Mouse (Mus musculus): Measurements from ENCODE around the gene Nkg7. TPM values are rescaled to one million over a fixed set of nuclear protein-coding genes. Genes with fewer than 3 reads are reported as not detected.

Gene Nkg7
- polyA plus RNA-seq (2015; fragmentation: Nextera tagmentation; extraction: Ambion mirVana): 0.36 and 0.57 TPM in 2 replicates

DNA sequence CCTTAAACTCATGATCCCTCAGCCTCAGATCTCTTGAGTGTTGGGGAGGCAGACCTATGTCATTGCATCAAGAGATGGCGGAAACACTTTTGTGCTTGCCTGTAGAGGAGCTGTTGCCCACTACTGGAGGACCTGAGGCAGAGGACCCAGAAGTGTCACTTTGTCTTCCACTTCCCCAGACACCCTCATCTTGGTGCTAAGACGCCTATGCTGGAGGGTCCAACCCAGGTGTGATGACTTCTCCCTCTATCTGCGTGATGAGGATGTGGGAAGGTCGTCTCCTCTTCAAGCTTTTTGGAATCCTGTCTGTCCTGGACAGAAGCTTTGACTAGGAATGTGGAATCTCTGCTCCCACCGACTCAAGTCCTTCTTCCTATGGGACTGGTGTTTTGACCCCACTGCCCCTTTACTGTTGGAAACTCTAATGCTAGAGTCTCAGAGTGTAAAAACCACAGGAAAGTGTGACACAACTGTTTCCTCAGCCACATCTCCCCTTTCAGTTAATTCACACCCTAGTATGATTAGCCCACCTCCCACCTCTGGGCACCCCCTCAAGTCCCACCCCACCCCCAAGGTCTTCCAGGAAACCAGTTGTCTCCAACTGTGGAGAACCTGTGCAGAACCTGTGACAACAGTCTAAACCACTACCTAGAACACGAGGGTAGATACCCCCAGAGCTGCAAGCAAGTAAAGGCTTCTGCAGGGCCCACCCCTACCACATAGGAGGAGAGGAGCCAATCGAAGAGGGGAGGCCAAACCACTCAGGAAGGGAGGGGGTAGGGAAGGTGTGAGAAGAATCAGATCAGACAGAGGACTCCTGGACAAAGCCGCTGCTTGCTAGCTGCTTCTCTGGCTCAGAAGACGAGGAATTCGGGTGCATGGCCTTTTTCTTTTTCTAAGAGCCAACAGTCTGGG lies at the start of gene Nkg7:
Nkg7 (plus strand) TSS at position 733 of the 915 bp plus-strand sequence.

DNA sequence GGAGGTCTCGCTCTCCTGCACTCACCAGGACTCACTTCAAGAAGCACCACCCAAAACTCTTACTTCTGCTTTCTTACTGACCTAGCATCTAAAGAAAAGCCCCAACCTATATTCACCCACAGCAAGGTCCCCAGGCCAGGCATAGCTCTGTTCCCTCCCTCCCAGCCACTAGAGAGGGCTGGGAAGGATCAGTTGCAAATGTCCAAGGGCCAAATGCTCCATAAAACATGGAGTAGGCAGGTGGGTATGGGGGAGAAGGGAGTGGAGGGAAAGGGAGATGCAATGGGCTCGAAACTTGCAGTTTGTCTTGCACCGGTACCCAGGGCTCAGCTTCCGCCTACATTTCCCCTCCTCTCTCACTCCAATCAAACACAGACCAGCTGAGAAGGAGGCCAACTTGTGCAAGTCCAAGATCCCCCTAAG lies 28.7 kb upstream of the Nkg7 start, which contains the start of gene Siglecg:
Siglecg (plus strand) TSS at position 74 of the 423 bp plus-strand sequence.

DNA sequence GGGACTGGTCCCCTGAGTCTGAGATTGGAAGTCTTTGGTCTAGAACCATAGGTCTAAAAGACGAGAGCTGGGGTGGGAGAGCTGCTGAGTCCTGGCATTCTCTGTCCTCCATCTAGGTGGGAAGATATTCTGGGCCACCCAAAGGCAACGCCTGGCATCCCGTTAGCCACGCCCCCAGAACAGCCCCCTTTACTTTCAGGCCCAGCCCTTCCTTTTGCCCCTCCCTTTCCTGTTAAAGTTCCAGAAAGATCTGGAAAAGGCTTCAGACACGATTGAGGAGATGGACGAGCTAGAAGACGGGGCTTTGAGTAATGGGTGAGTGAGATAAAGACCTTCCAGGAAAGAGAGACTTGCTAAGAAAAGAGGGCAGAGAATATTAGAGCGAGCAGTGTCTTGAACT lies 9.5 kb upstream of the Nkg7 start, which contains the start of gene Lim2:
Lim2 (plus strand) TSS at position 265 of the 400 bp plus-strand sequence.

DNA sequence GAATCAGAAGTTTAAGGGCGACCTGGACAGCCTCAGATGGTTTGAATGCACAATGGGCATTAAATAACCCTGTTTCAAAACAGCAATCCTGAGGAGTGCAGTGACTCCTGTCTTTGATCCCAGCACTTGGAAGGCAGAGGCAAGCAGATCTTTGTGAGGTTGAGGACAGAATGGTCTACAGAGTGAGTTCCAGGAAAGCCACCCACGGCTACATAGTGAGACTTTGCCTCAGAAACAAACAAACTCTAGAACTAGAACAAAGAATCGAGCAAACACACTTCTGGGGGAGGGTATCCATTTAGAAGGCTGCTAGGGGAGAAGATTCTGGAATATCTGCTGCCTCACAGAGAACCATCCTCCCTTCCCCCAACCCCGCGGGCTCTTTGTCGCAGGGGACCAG lies 3.6 kb downstream of the Nkg7 start, which contains the start of gene Cldnd2:
Cldnd2 (plus strand) TSS at position 301 of the 400 bp plus-strand sequence.

DNA sequence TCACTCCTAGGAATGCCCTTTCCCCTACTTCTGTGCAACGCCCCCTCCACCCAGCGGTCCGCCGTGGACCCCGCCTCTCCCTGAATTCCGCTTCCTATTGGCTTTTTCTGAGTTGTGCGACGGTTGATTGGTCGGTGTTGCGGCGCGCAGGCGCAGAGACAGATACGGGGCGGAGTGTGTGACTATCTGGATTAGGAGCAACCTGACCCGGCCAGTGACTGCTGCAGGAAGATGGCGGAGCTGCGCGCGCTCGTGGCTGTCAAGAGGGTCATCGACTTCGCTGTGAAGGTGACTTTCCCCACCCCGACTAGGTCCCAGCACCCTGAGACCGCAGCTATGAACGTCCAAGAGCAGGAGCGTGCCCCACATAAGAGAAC lies 7.0 kb downstream of the Nkg7 start, which contains the start of the genes Etfb and Gm45233:
Etfb (plus strand) TSS at position 167 of the 377 bp plus-strand sequence.
Gm45233 (plus strand) TSS at position 212 of the 377 bp plus-strand sequence.

DNA sequence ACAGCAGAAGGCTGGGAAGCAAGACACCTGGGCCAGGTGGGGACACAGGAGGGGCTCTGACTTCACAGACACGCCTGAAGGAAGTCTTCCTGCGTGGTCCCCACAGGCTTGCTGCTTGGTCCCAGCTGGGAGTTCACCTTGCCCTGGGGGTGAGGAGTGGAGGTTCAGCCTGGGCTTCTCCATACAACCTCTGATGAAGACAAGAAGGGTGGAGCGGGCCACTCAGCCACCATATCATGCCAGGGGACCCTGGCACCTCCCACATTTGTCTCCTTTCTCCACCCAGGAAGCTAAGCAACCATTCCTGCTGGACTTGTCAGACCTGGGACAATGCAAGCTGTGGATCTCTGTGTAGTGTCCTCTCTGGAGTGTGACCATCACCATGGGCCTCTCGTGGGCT lies 26.0 kb downstream of the Nkg7 start, which contains the start of gene Vsig10l:
Vsig10l (plus strand) TSS at position 301 of the 400 bp plus-strand sequence.

Small RNA genes within 50 kb of the gene (microRNA-seq; reads per million reads assigned to microRNA genes)
- gene Mir7051: 1.4 to 1.5 reads per million in 2 experiments

Other genes starting within 250 kb of the Nkg7 start
- gene Zfp715, start 123.8 kb upstream of the Nkg7 start, polyA plus RNA-seq (2015; fragmentation: Nextera tagmentation; extraction: Ambion mirVana): 9.5 and 10.8 TPM in 2 replicates
- 0.18 and 0.26 TPM in 2 replicates for gene Siglecf, start 85.7 kb upstream of the Nkg7 start, polyA plus RNA-seq (2015; fragmentation: Nextera tagmentation; extraction: Ambion mirVana)
- gene Siglecg, start 28.9 kb upstream of the Nkg7 start, polyA plus RNA-seq (2015; fragmentation: Nextera tagmentation; extraction: Ambion mirVana): 0.04 and 0.13 TPM in 2 replicates
- gene Lim2, start 9.4 kb upstream of the Nkg7 start, polyA plus RNA-seq (2015; fragmentation: Nextera tagmentation; extraction: Ambion mirVana): not detected in 2 replicates
- gene Cldnd2, start 3.7 kb downstream of the Nkg7 start, polyA plus RNA-seq (2015; fragmentation: Nextera tagmentation; extraction: Ambion mirVana): not detected in 2 replicates
- gene Etfb, start 7.0 kb downstream of the Nkg7 start, polyA plus RNA-seq (2015; fragmentation: Nextera tagmentation; extraction: Ambion mirVana): 797 TPM in 2 replicates
- gene Gm45233, start 7.1 kb downstream of the Nkg7 start, polyA plus RNA-seq (2015; fragmentation: Nextera tagmentation; extraction: Ambion mirVana): not detected in 2 replicates
- gene Vsig10l, start 26.1 kb downstream of the Nkg7 start, polyA plus RNA-seq (2015; fragmentation: Nextera tagmentation; extraction: Ambion mirVana): 3.4 and 4.3 TPM in 2 replicates
- 0.09 TPM in 1 of 2 replicates, not detected in the other for gene Iglon5, start 53.0 kb downstream of the Nkg7 start, polyA plus RNA-seq (2015; fragmentation: Nextera tagmentation; extraction: Ambion mirVana)
- not detected in 2 replicates for gene 4931406B18Rik, start 68.9 kb downstream of the Nkg7 start, polyA plus RNA-seq (2015; fragmentation: Nextera tagmentation; extraction: Ambion mirVana)
- gene Cd33, start 107.4 kb downstream of the Nkg7 start, polyA plus RNA-seq (2015; fragmentation: Nextera tagmentation; extraction: Ambion mirVana): 2.8 and 3.1 TPM in 2 replicates
- gene Zfp658, start 125.2 kb downstream of the Nkg7 start, polyA plus RNA-seq (2015; fragmentation: Nextera tagmentation; extraction: Ambion mirVana): 0.95 and 1.0 TPM in 2 replicates
- 3.7 and 4.3 TPM in 2 replicates for gene Zfp719, start 142.5 kb downstream of the Nkg7 start, polyA plus RNA-seq (2015; fragmentation: Nextera tagmentation; extraction: Ambion mirVana)
- not detected in 2 replicates for gene Zfp819, start 170.1 kb downstream of the Nkg7 start, polyA plus RNA-seq (2015; fragmentation: Nextera tagmentation; extraction: Ambion mirVana)
- not detected in 2 replicates for gene Ceacam18, start 197.6 kb downstream of the Nkg7 start, polyA plus RNA-seq (2015; fragmentation: Nextera tagmentation; extraction: Ambion mirVana)
- 0.77 and 0.99 TPM in 2 replicates for gene Siglece, start 223.1 kb downstream of the Nkg7 start, polyA plus RNA-seq (2015; fragmentation: Nextera tagmentation; extraction: Ambion mirVana)
- gene Ctu1, start 234.9 kb downstream of the Nkg7 start, polyA plus RNA-seq (2015; fragmentation: Nextera tagmentation; extraction: Ambion mirVana): 3.7 and 4.7 TPM in 2 replicates